Mouse (Mus musculus): Measurements from ENCODE around the gene Gipc3. TPM values are rescaled to one million over a fixed set of nuclear protein-coding genes. Genes with fewer than 3 reads are reported as not detected.

The Gipc3 gene
- total and polyA plus RNA-seq, 2 experiments from 2014 or later: not detected

DNA sequence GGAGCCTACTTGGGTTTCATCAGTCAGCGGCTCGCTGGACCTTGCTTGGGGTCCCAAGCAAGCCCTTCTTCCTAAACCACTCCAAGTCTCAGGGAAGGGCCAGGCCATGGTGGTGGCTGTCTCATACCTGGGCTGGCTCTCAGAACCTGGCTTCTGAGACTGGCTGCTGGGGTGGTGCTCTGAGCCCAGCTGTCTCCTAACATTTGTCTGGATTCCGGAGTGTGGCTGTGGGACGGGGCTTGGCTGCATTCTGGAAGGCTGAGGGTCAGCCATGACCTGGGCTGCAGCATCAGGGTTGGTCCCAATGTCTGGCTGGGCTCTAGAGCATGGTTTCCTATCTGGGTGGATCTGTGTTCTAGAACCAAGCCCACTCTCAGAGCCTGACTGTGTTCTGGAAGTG is 6.5 kb downstream of the Gipc3 start:
- ATAC-seq (no peak), DNase-seq (no peak)
- H3K4me2 ChIP-seq (ENCODE audit: low read depth): no peak overlapping the region
- no peaks in the 10 kb centered on the region for H3K4me1 ChIP-seq (ENCODE audit: insufficient read depth)
- H3K4me3 ChIP-seq (ENCODE audit: low read depth, low read length): no peak overlapping the region
- no peaks in the 10 kb centered on the region for H3K9me3 ChIP-seq (ENCODE audit: low read length)
- H3K9ac ChIP-seq: no peak overlapping the region
- H3K27ac ChIP-seq (ENCODE audit: low read depth, low read length): no peak overlapping the region
- 100% methylated on average over 4 of the region's 4 CpGs for WGBS
- H3K27me3 ChIP-seq (ENCODE audit: insufficient read depth, low read length): peaks cover 6% of the 10 kb centered on the region
- TF ChIP-seq CTCF (IDR thresholded peaks at IDR 0.05; ENCODE audit: low read depth): no peak
- H3K36me3 ChIP-seq (ENCODE audit: insufficient read depth): no peaks in the 10 kb centered on the region

DNA sequence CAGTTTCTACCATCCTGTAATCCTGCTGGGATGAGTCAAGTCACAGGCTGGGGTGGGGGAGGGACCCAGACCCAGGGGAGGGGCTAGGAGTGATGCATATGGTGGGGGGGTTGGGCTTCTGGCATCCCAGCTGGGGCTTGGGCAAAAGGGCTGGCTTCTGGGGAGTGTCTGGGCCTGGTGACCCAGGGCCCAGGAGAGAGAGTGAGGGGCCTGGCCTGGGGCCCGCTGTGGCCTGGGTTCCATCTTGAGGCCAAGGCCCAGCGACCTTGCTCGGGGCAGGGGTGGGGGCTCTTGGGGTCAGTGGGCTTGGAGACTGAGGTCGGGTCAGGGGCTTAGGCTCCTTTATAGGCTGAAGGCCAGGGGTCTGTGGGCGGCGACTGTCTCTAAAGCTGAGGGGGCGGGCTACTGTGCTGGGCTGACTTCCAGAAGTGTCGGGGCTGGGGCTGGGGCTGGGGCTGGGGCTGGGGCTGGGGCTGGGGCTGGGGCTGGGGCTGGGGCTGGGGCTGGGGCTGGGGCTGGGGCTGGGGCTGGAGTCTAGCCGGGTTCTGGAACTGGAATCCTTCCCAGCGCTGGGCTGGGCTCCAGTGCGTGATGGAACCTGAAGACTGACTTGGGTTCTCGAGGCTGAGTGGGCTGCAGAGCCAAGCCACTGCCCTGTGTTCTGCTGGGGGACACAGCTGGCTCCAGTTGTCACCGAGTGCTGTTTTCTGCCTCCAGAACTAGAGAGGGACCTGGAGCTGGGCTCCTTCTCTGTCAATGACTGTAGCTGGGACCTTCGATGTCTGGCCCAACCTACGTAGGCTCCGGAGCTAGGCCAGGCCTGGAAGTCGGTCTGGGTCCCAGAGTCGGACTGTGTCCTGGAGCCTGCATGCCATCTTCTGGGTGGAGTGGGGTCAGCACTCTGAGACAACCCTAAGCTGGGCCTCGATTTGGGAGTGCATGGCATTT is 7.4 kb downstream of the Gipc3 start:
- ATAC-seq (no peak), DNase-seq (no peak)
- no peaks in the 10 kb centered on the region for H3K36me3 ChIP-seq (ENCODE audit: insufficient read depth)
- TF ChIP-seq CTCF (IDR thresholded peaks at IDR 0.05; ENCODE audit: low read depth): no peak
- no peak overlapping the region for H3K4me2 ChIP-seq (ENCODE audit: low read depth)
- 43% methylated on average over 17 of the region's 19 CpGs for WGBS
- H3K9ac ChIP-seq: no peak overlapping the region
- H3K4me1 ChIP-seq (ENCODE audit: insufficient read depth): no peaks in the 10 kb centered on the region
- no peaks in the 10 kb centered on the region for H3K9me3 ChIP-seq (ENCODE audit: low read length)
- no peak overlapping the region for H3K4me3 ChIP-seq (ENCODE audit: low read depth, low read length)
- H3K27me3 ChIP-seq (ENCODE audit: insufficient read depth, low read length): no peaks in the 10 kb centered on the region
- H3K27ac ChIP-seq (ENCODE audit: low read depth, low read length): no peak overlapping the region

DNA sequence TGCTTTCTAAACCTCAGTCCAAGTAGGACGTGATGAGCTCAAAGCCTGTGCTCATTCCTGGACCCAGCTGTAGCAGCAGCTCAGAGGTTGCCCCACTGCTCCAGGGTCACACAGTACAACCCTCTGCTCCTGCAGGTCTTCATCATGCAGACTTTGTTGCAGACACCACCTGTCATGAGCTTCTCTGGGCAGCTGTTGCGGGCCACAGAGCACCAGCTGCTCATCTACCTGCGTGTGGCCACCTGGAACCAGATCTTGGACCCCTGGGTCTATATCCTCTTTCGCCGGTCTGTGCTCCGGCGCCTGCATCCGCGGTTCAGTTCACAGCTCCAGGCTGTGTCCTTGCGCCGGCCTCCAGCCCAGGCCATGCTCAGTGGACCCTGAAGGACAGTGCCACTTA is 8.7 kb downstream of the Gipc3 start:
- DNase-seq: no peak
- Histone ChIP-seq H3K9ac (no peak overlapping the region), H3K4me3 (ENCODE audit: low read depth, low read length) (no peak overlapping the region), H3K27ac (ENCODE audit: low read depth, low read length) (no peak overlapping the region), H3K4me1 (ENCODE audit: insufficient read depth) (no peaks in the 10 kb centered on the region), H3K9me3 (ENCODE audit: low read length) (no peaks in the 10 kb centered on the region), H3K27me3 (ENCODE audit: insufficient read depth, low read length) (no peaks in the 10 kb centered on the region), H3K36me3 (ENCODE audit: insufficient read depth) (no peaks in the 10 kb centered on the region), H3K4me2 (ENCODE audit: low read depth) (no peak overlapping the region)
- TF ChIP-seq CTCF (IDR thresholded peaks at IDR 0.05; ENCODE audit: low read depth): no peak
- WGBS: 66% methylated on average over 11 of the region's 11 CpGs
- ATAC-seq: no peak

DNA sequence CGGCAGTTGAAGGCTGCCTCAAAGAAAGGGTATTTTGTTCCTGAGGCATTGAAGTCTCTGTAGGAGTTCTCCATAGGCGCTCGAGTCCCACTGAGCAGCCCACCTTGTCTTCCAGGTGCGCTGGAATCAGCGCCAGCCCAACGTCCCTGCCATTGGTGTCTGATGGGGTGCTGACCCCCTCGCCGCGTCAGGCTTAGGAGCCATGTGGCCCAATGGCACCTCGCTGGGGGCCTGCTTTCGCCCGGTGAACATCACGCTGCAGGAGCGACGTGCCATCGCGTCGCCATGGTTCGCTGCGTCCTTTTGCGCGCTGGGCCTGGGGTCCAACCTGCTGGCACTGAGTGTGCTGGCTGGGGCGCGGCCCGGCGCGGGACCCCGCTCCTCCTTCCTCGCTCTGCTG is 10.8 kb downstream of the Gipc3 start:
- ATAC-seq (no peak), DNase-seq (no peak)
- no peaks in the 10 kb centered on the region for H3K9me3 ChIP-seq (ENCODE audit: low read length)
- no peak overlapping the region for H3K4me3 ChIP-seq (ENCODE audit: low read depth, low read length)
- no peaks in the 10 kb centered on the region for H3K4me1 ChIP-seq (ENCODE audit: insufficient read depth)
- no peak overlapping the region for H3K4me2 ChIP-seq (ENCODE audit: low read depth)
- peaks cover 5% of the 10 kb centered on the region for H3K36me3 ChIP-seq (ENCODE audit: insufficient read depth)
- H3K27ac ChIP-seq (ENCODE audit: low read depth, low read length): no peak overlapping the region
- no peak overlapping the region for H3K9ac ChIP-seq
- 22% methylated on average over 29 of the region's 29 CpGs for WGBS
- no peaks in the 10 kb centered on the region for H3K27me3 ChIP-seq (ENCODE audit: insufficient read depth, low read length)
- TF ChIP-seq CTCF (IDR thresholded peaks at IDR 0.05; ENCODE audit: low read depth): no peak

DNA sequence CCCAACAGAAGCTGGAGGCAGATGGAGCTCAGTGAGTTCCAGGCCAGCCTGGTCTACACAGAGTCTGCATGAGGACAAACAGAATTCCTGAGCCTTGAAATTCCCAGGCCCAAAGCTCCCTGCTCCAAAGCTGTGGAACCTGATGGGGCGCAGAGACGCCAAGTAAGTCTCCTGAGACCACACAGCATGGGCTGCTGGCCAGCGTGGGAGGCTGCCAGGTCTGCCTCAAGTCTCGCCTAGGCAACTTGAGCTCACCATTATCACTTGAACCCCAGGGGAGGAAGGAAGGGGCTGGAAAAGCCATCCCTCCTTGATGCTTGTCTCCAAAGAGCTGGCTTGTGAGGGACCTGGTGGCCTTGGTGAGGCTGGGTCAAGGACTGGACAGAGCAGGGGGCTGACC is 13.1 kb downstream of the Gipc3 start:
- 68% methylated on average over 4 of the region's 4 CpGs for WGBS
- Histone ChIP-seq H3K4me2 (ENCODE audit: low read depth) (no peak overlapping the region), H3K4me3 (ENCODE audit: low read depth, low read length) (no peak overlapping the region), H3K9me3 (ENCODE audit: low read length) (no peaks in the 10 kb centered on the region), H3K36me3 (ENCODE audit: insufficient read depth) (peaks cover 28% of the 10 kb centered on the region), H3K27ac (ENCODE audit: low read depth, low read length) (no peak overlapping the region), H3K9ac (no peak overlapping the region), H3K4me1 (ENCODE audit: insufficient read depth) (no peaks in the 10 kb centered on the region), H3K27me3 (ENCODE audit: insufficient read depth, low read length) (no peaks in the 10 kb centered on the region)
- DNase-seq (no peak), ATAC-seq (no peak)
- no peak for TF ChIP-seq CTCF (IDR thresholded peaks at IDR 0.05; ENCODE audit: low read depth)

DNA sequence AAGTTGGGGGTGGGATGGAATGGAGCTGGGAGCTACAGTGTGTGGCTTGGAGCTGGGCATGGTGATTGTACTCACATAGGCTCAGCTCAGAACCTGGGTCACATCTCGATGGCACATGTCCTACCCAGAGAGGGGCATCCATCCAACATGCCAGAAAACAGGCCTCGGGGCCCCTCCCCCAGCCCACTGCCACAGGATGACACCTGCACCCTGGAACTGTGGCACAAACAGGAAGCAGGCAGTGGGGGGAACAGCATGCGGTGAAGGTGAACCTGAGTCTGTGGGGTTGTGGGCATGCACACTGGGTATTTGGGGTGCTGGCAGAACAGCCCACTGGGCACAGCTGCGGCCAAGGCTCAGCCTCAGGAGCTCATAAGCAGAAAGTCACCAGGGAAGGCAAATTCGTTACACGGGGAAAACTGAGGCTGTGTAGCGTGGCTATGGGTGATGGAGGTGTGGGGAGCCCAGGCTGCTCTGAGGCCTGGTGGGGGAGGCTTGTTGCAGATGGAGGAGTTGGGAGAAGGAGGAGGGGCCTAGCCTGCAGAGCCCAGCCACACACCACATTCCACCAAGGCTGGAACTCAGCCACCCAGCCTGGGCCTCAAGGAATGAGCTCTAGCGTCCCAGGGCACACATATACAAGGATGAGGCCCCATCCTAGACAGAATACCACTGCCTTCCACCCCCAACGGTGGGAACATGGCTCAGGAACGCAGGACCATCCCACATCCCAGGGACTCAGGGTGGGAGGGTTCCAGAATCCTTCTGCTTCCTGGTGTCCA is 13.7 kb downstream of the Gipc3 start:
- TF ChIP-seq CTCF (IDR thresholded peaks at IDR 0.05; ENCODE audit: low read depth): no peak
- peaks cover 34% of the 10 kb centered on the region for H3K36me3 ChIP-seq (ENCODE audit: insufficient read depth)
- H3K9ac ChIP-seq: no peak overlapping the region
- H3K27me3 ChIP-seq (ENCODE audit: insufficient read depth, low read length): no peaks in the 10 kb centered on the region
- no peak overlapping the region for H3K4me2 ChIP-seq (ENCODE audit: low read depth)
- DNase-seq (no peak), ATAC-seq (no peak)
- H3K9me3 ChIP-seq (ENCODE audit: low read length): no peaks in the 10 kb centered on the region
- H3K4me3 ChIP-seq (ENCODE audit: low read depth, low read length): no peak overlapping the region
- H3K4me1 ChIP-seq (ENCODE audit: insufficient read depth): no peaks in the 10 kb centered on the region
- H3K27ac ChIP-seq (ENCODE audit: low read depth, low read length): no peak overlapping the region
- WGBS: 74% methylated on average over 10 of the region's 10 CpGs

DNA sequence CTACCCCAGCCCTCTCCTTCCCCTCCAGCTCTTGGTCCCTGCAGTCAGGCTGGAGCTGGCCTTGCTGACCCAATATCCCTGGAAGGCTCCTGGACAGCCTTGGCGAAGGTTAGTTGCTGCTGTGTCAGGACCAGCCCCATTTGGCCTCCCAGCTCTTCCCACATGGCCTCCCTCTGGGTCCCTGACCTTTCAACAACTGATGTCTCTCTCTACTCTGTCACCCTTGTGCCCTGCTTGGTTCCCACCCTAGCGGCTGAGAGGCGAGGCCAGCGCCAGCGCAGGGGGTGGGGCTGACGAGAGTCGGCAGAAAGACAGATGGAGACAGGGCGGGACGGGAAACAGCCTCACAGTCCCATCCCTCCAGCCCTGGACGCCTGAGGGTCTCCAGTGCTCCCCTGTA is 14.7 kb downstream of the Gipc3 start, which contains the start of gene Tbxa2r:
Tbxa2r (plus strand) TSS at position 346 of the 400 bp plus-strand sequence.
- peaks cover 44% of the 10 kb centered on the region for H3K36me3 ChIP-seq (ENCODE audit: insufficient read depth)
- DNase-seq (no peak), ATAC-seq (no peak)
- H3K9ac ChIP-seq: no peak within 1 kb of the TSS
- no peaks in the 10 kb centered on the region for H3K4me1 ChIP-seq (ENCODE audit: insufficient read depth)
- TF ChIP-seq CTCF (IDR thresholded peaks at IDR 0.05; ENCODE audit: low read depth): no peak
- WGBS: 32% methylated on average over 10 of the region's 10 CpGs
- H3K9me3 ChIP-seq (ENCODE audit: low read length): no peaks in the 10 kb centered on the region
- H3K27me3 ChIP-seq (ENCODE audit: insufficient read depth, low read length): no peaks in the 10 kb centered on the region
- H3K4me3 ChIP-seq (ENCODE audit: low read depth, low read length): no peak within 1 kb of the TSS
- H3K27ac ChIP-seq (ENCODE audit: low read depth, low read length): no peak within 1 kb of the TSS
- H3K4me2 ChIP-seq (ENCODE audit: low read depth): no peak within 1 kb of the TSS

Data from forebrain, postnatal 0 days (tissue).